Mouse (Mus musculus) inflammation-experienced regulatory T-cells (primary cell): ENCODE results near the gene Psmg1. TPM values are rescaled to one million over a fixed set of nuclear protein-coding genes. Genes with fewer than 3 reads are reported as not detected.

Experiments
- polyA plus RNA-seq, 2 experiments: library from polyadenylated mRNA; unstranded; fragments of 100-300 nt; shearing (Covaris generic); gene quantifications; one replicate each; pipeline ENCODE4 v1.2.1; 2017

Gene Psmg1
- polyA plus RNA-seq = 10 to 100 TPM; 46.3 to 51.7 TPM

GRCm38 (mm10) chr16:95990462-95991121, at the start of gene Psmg1:
TSS of gene Psmg1 (minus strand) at chr16:95990960.

Other genes starting within 250 kb of the Psmg1 start
- gene Brwd1, start 91.6 kb upstream of the Psmg1 start, polyA plus RNA-seq = 10 to 100 TPM; 63.6 to 69.0 TPM
- gene Hmgn1, start 136.8 kb upstream of the Psmg1 start, polyA plus RNA-seq = 100 to 1,000 TPM; 107 to 134 TPM
- gene Wrb, start 154.4 kb upstream of the Psmg1 start, polyA plus RNA-seq = 10 to 100 TPM in 1 of 2 experiments, 1 to 10 TPM in 1; 9.3 to 11.3 TPM
- under 1 TPM; 0.10 to 0.11 TPM for gene Lca5l, start 201.3 kb upstream of the Psmg1 start, polyA plus RNA-seq
- gene Sh3bgr, start 209.5 kb upstream of the Psmg1 start, polyA plus RNA-seq = 1 to 10 TPM in 1 of 2 experiments, not detected in 1; 1.1 TPM
- 1 to 10 TPM; 1.5 to 4.8 TPM for gene B3galt5, start 244.8 kb upstream of the Psmg1 start, polyA plus RNA-seq